Comparison of ENCODE assay signal across 7 mouse cellular contexts in genomic region chr1:152399790-152400555, GRCm38 (mm10). TPM values are rescaled to one million over a fixed set of nuclear protein-coding genes. Genes with fewer than 3 reads are reported as not detected.
DNase-seq lines count a peak whose midpoint lies in the region; ATAC-seq and TF ChIP-seq lines count a peak whose summit lies in the region.

Colgalt2 (plus strand) TSS chr1:152399830.

- H3K4me1 ChIP-seq in cortical plate, adult 2 months (ENCODE audit: control insufficient read depth, insufficient read depth, low read length) = no peaks in the 10 kb centered on the region
- H3K4me1 ChIP-seq in hindbrain, postnatal 0 days (ENCODE audit: insufficient read depth, low read length) = no peaks in the 10 kb centered on the region

- WGBS in hindbrain, postnatal 0 days = under 1% methylated on average over 67 of the region's 70 CpGs

- DNase-seq in adrenal gland, adult 8-10 months = peak; percentile 14
- DNase-seq in gastrocnemius, postnatal 36 days = peak; percentile 27 to 54
- DNase-seq in hindbrain, postnatal 0 days (ENCODE audit: low spot score) = peak; percentile 64
- DNase-seq in left cerebral cortex, adult 8-10 months (ENCODE audit: low spot score in 2 of 2) = peak; percentile 18 to 50
- DNase-seq in lung, postnatal 4 days = peak; percentile 52 to 67
- peak; percentile 55 to 56 for DNase-seq in right cerebral cortex, postnatal 10 days (ENCODE audit: low spot score in 2 of 2)

- intact Hi-C loops in gastrocnemius, postnatal 36 days (cut with DNase I) = no loop called here

- no peak within 1 kb of the TSS for H3K27ac ChIP-seq in cortical plate, adult 2 months (ENCODE audit: insufficient read depth, low read length)
- peak within 1 kb of the TSS; percentile 68 for H3K27ac ChIP-seq in hindbrain, postnatal 0 days

- no peak for TF ChIP-seq CTCF in cortical plate, adult 2 months (IDR thresholded peaks at IDR 0.05; ENCODE audit: extremely low read depth, insufficient read depth, low read length)
- TF ChIP-seq CTCF in hindbrain, postnatal 0 days (IDR thresholded peaks at IDR 0.05; ENCODE audit: low read depth) = no peak

- H3K27me3 ChIP-seq in hindbrain, postnatal 0 days (ENCODE audit: insufficient read depth, low read length) = no peaks in the 10 kb centered on the region

- no peaks in the 10 kb centered on the region for H3K9me3 ChIP-seq in hindbrain, postnatal 0 days (ENCODE audit: low read length)

- H3K4me3 ChIP-seq in cortical plate, adult 2 months (ENCODE audit: insufficient read depth, low read length) = peak within 1 kb of the TSS; percentile 65
- peak within 1 kb of the TSS; percentile 75 for H3K4me3 ChIP-seq in hindbrain, postnatal 0 days (ENCODE audit: low read length)

- peak within 1 kb of the TSS; percentile 91 for H3K4me2 ChIP-seq in hindbrain, postnatal 0 days (ENCODE audit: low read depth, low read length)

- peak within 1 kb of the TSS; percentile 67 for H3K9ac ChIP-seq in hindbrain, postnatal 0 days (replicated peaks; ENCODE audit: low read length)

- ATAC-seq in hindbrain, postnatal 0 days = peak; percentile 85

- H3K36me3 ChIP-seq in hindbrain, postnatal 0 days (ENCODE audit: insufficient read depth, low read length) = no peaks in the 10 kb centered on the region

- no peak for TF ChIP-seq POLR2A in cortical plate, adult 2 months (IDR thresholded peaks at IDR 0.05; ENCODE audit: extremely low read depth, insufficient read depth, low read length)

RNA-seq across cellular contexts. Expression of gene Colgalt2, which starts in this region (rescaled TPM):
- total RNA-seq in adrenal gland, adult 8-10 months (2022) = 1 to 10 TPM; 2.8 to 4.5 (median 3.7) TPM
- 5.9 and 6.1 TPM in 2 replicates for polyA plus RNA-seq in cortical plate, adult 2 months (2012; rRNA removed)
- total RNA-seq in gastrocnemius, postnatal 36 days (2021) = 1 to 10 TPM; 2.0 to 2.2 TPM
- total RNA-seq in hindbrain, postnatal 0 days (2014; rRNA removed) = 6.6 and 7.0 TPM in 2 replicates
- polyA plus RNA-seq in hindbrain, postnatal 0 days (2015; fragmentation: Nextera tagmentation; extraction: Ambion mirVana) = 3.4 and 3.7 TPM in 2 replicates
- total RNA-seq in left cerebral cortex, adult 8-10 months (2022) = 1 to 10 TPM; 5.0 to 6.4 (median 5.8) TPM

Comparison
In these comparisons a context has a peak if more than half of its experiments do, and no peak if none do; other contexts are left out.
1. DNase-seq: peak in every context shown above with its lines; median percentile 64 in hindbrain, postnatal 0 days; 60 in lung, postnatal 4 days; 56 in right cerebral cortex, postnatal 10 days; 40 in gastrocnemius, postnatal 36 days; 34 in left cerebral cortex, adult 8-10 months; 14 in adrenal gland, adult 8-10 months.